Mouse (Mus musculus): ENCODE results near the gene Slc50a1. TPM values are rescaled to one million over a fixed set of nuclear protein-coding genes. Genes with fewer than 3 reads are reported as not detected.
A peak's percentile ranks its signal among the peaks of the same experiment; 100 is the strongest.

Slc50a1 gene
- polyA plus RNA-seq, 1 experiment from 2014 or later, result 40.2 TPM

- no peak for ATAC-seq (ENCODE audit: low FRiP score, low read depth)
- 79% methylated on average over 10 of the region's 10 CpGs for WGBS
These were observed 21.5 kb upstream of the Slc50a1 start for GRCm38 (mm10) chr3:89291874-89292273.

GRCm38 (mm10) chr3:89288503-89288928 is 18.1 kb upstream of the Slc50a1 start:
- Histone ChIP-seq H3K4me1 (no peaks in the 10 kb centered on the region), H3K27ac (no peak overlapping the region), H3K9ac (no peak overlapping the region), H3K27me3 (replicated peaks) (no peaks in the 10 kb centered on the region; the same call in 1 of the 2 replicates), H3K9me3 (no peaks in the 10 kb centered on the region), H3K4me2 (replicated peaks) (no peak overlapping the region), H3K36me3 (no peaks in the 10 kb centered on the region), H3K4me3 (no peak overlapping the region)
- no peak for ATAC-seq (ENCODE audit: low FRiP score, low read depth)
- 55% methylated on average over 7 of the region's 7 CpGs for WGBS

More at GRCm38 (mm10) chr3:89291874-89292273, 21.5 kb upstream of the Slc50a1 start:
- H3K27me3 ChIP-seq (replicated peaks), result no peaks in the 10 kb centered on the region
- no peaks in the 10 kb centered on the region for H3K36me3 ChIP-seq
- H3K9ac ChIP-seq, result no peak overlapping the region
- no peak overlapping the region for H3K27ac ChIP-seq
- no peaks in the 10 kb centered on the region for H3K4me1 ChIP-seq
- H3K4me3 ChIP-seq, result no peak overlapping the region
- H3K9me3 ChIP-seq, result no peaks in the 10 kb centered on the region
- no peak overlapping the region for H3K4me2 ChIP-seq (replicated peaks)

GRCm38 (mm10) chr3:89287286-89287685 is 16.9 kb upstream of the Slc50a1 start:
- Histone ChIP-seq H3K4me2 (replicated peaks) (no peak overlapping the region), H3K9me3 (no peaks in the 10 kb centered on the region), H3K36me3 (no peaks in the 10 kb centered on the region), H3K27ac (no peak overlapping the region), H3K4me1 (0 out of 2 replicates have a peak, but pooled peaks cover under 1% of the 10 kb centered on the region), H3K4me3 (no peak overlapping the region), H3K9ac (no peak overlapping the region), H3K27me3 (replicated peaks) (no peaks in the 10 kb centered on the region; the same call in 1 of the 2 replicates)
- ATAC-seq (ENCODE audit: low FRiP score, low read depth), result no peak
- 69% methylated on average over 5 of the region's 5 CpGs for WGBS

GRCm38 (mm10) chr3:89285526-89285925 is 15.2 kb upstream of the Slc50a1 start:
- Histone ChIP-seq H3K4me1 (peaks cover 18% of the 10 kb centered on the region), H3K27me3 (replicated peaks) (peaks cover 13% of the 10 kb centered on the region), H3K27ac (no peak overlapping the region), H3K4me3 (no peak overlapping the region), H3K9me3 (no peaks in the 10 kb centered on the region), H3K36me3 (no peaks in the 10 kb centered on the region), H3K4me2 (replicated peaks) (no peak overlapping the region), H3K9ac (no peak overlapping the region)
- ATAC-seq (ENCODE audit: low FRiP score, low read depth), result no peak
- 49% methylated on average over 2 of the region's 2 CpGs for WGBS

GRCm38 (mm10) chr3:89284261-89284660 is 13.9 kb upstream of the Slc50a1 start:
- Histone ChIP-seq H3K27ac (no peak overlapping the region), H3K9ac (no peak overlapping the region), H3K9me3 (no peaks in the 10 kb centered on the region), H3K36me3 (no peaks in the 10 kb centered on the region), H3K4me3 (no peak overlapping the region), H3K4me1 (peaks cover 30% of the 10 kb centered on the region), H3K27me3 (replicated peaks) (peaks cover 22% of the 10 kb centered on the region), H3K4me2 (replicated peaks) (no peak overlapping the region)
- WGBS, result 89% methylated on average over 3 of the region's 3 CpGs
- no peak for ATAC-seq (ENCODE audit: low FRiP score, low read depth)

DNA sequence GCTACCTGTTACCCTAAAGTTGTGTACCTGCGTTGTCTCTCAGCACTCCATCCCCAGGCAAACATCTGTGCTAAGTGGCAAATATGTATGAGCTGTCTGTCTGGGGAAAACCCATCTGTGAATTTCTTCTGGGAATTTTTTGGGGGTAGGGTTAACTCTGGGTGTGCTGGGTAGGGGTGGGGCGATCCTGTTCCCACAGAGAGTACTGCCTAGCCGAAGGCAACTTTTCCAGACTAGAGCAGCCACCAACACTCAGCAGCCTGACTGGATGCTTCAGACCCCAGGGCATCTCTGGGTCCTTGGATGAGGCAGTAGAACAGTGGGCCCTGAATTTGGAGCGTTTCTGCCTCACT is 11.9 kb upstream of the Slc50a1 start:
- Histone ChIP-seq H3K4me2 (replicated peaks) (0 out of 2 replicates have a peak overlapping the region, but pooled peaks have one; percentile 90), H3K27ac (no peak overlapping the region), H3K4me1 (peaks cover 44% of the 10 kb centered on the region), H3K9ac (no peak overlapping the region), H3K9me3 (no peaks in the 10 kb centered on the region), H3K4me3 (no peak overlapping the region), H3K27me3 (replicated peaks) (peaks cover 41% of the 10 kb centered on the region), H3K36me3 (no peaks in the 10 kb centered on the region)
- 28% methylated on average over 4 of the region's 4 CpGs for WGBS
- no peak for ATAC-seq (ENCODE audit: low FRiP score, low read depth)

DNA sequence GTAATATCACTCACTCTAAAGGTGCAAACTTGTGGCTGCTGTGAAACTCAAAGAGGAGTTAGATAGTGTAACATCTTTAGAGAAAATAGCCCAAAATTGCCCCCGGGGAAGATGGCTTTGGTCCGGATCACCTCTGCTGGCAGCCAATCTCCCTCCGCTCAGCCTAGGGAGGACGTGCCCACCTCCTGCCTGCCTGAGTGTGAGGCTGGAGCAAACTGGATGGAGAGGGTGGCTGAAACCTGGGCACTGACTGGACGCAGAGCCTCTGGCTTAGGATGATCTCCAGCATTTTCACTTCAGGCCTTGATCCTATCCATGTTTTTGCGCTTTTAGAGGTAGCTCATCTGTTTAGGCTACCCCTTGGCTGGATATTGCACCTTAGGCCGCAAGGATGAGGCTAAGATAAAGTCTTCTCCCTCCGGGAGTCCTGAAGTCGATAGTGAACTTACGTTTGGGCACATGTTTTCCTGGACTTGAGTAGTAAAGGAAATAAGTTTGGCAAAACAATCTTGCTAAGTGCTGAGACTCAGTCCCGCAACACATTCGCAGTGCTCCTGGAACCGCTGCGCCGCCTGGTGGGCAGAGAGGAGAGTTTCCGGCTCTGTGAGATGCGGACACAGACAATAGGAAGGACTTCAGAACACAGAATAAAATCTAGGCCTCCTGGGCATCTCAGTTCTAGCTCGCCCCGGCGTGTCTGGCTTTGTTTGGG is 11.4 kb upstream of the Slc50a1 start:
- Histone ChIP-seq H3K36me3 (no peaks in the 10 kb centered on the region), H3K4me3 (peak overlapping the region; percentile 43), H3K27ac (no peak overlapping the region), H3K9me3 (no peaks in the 10 kb centered on the region), H3K4me2 (replicated peaks) (peak overlapping the region; percentile 90), H3K9ac (0 out of 2 replicates have a peak overlapping the region, but pooled peaks have one; percentile 54), H3K4me1 (peaks cover 48% of the 10 kb centered on the region), H3K27me3 (replicated peaks) (peaks cover 44% of the 10 kb centered on the region)
- WGBS, result 12% methylated on average over 20 of the region's 20 CpGs
- ATAC-seq (ENCODE audit: low FRiP score, low read depth), result no peak

- Histone ChIP-seq H3K4me3 (peak within 1 kb of the TSS; percentile 43), H3K36me3 (no peaks in the 10 kb centered on the region), H3K4me1 (peaks cover 48% of the 10 kb centered on the region), H3K27ac (no peak within 1 kb of the TSS), H3K9ac (peak within 1 kb of the TSS; percentile 54), H3K27me3 (replicated peaks) (peaks cover 44% of the 10 kb centered on the region), H3K9me3 (no peaks in the 10 kb centered on the region), H3K4me2 (replicated peaks) (peak within 1 kb of the TSS; percentile 90)
- peak; percentile 41 for ATAC-seq (ENCODE audit: low FRiP score, low read depth)
- under 1% methylated on average over 52 of the region's 52 CpGs for WGBS
These were observed 10.5 kb upstream of the Slc50a1 start, which contains the start of gene Efna1 for GRCm38 (mm10) chr3:89280606-89281511. TSS of gene Efna1 (minus strand) at chr3:89281142.

DNA sequence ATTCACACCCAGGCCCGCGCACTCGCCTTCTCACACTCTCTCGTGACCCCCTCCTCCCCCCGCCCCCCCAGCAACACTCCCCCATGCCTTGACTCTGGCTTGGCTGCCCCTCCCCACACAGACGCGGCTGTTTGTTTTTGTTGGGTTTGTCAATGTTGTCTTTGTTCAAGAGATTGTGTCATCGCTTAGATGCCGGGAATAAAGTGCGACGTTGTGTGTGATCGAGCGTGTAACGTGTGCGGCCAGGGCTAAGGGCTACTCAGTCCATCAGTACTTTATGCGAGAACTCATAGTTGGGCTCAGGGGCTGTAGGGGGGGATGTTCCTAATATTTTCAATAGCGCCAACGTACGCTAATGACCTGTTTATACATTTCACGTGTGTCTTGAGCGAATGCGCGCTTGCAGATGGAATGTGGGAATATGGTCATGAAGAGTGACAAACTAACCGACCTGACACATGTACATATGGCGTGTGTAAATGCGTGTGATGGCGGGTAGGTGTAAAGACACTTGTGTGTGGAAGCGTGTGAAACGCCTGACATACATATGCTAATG is 9.8 kb upstream of the Slc50a1 start:
- ATAC-seq (ENCODE audit: low FRiP score, low read depth), result peak; percentile 10; the same call in 1 of the 2 replicates
- Histone ChIP-seq H3K9me3 (no peaks in the 10 kb centered on the region), H3K27ac (no peak overlapping the region), H3K4me3 (peak overlapping the region; percentile 43), H3K9ac (peak overlapping the region; percentile 54), H3K36me3 (no peaks in the 10 kb centered on the region), H3K4me1 (peaks cover 48% of the 10 kb centered on the region), H3K4me2 (replicated peaks) (peak overlapping the region; percentile 90), H3K27me3 (replicated peaks) (peaks cover 44% of the 10 kb centered on the region)
- WGBS, result under 1% methylated on average over 28 of the region's 29 CpGs

DNA sequence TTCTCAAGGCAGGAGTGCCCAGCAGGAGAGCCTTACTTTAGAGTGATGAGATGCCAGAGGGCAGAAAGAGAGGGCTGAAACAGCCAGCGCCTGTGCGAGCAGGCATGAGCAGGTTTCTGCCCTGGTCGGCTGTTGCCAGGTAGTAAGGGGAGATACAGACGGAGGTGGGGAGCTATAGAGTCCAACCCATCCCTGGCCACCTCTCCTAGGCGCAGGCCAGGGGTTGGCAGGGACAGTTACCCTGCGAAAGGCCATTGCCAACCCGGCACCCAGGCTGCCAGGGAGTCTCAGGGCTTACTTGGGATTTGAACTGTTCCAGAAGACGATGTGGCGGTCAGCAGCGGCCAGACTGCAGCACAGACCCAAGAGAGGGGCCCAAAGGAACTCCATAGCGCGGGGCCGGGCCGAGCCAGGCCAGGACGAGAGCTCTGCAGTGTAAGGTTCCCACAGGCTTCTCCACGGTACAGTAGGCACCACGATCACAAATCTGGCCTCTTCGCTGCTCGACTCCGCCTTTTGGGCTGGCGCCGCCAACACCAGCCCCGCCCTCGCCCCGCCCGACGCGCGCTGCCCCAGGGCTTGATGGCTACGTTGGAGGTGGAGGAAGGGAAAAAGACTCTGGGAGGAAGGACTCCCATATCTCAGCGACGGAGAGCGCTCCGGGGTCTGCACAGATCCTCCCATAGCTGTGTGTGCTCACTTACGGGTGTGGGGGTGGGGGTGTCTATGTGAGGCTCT is 9.0 kb upstream of the Slc50a1 start:
- Histone ChIP-seq H3K4me1 (peaks cover 48% of the 10 kb centered on the region), H3K27ac (no peak overlapping the region), H3K4me2 (replicated peaks) (peak overlapping the region; percentile 90), H3K36me3 (no peaks in the 10 kb centered on the region), H3K9me3 (no peaks in the 10 kb centered on the region), H3K9ac (peak overlapping the region; percentile 54), H3K27me3 (replicated peaks) (peaks cover 44% of the 10 kb centered on the region), H3K4me3 (peak overlapping the region; percentile 43)
- 3% methylated on average over 35 of the region's 35 CpGs for WGBS
- ATAC-seq (ENCODE audit: low FRiP score, low read depth), result peak; percentile 57

DNA sequence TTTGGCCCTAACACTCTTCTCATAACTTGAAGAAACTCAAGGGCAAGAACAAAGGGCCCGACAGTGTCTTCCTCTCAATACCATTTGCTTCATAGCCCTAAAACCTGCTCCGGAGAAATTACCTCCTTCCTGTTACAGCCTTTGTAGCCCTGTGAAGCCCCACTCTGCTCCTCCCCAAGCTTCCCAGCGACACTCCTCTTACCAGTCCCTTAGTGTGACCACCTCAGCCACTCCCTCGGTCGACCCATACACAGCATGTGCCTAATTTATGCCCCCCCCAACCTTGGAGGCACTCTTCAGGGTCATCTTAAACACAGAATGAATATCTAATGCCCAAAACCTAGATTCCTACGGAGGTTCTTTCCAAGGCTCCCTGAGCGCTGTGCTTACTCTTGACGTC is 8.3 kb upstream of the Slc50a1 start:
- Histone ChIP-seq H3K4me3 (peak overlapping the region; percentile 43), H3K27ac (no peak overlapping the region), H3K4me2 (replicated peaks) (peak overlapping the region; percentile 90), H3K9me3 (no peaks in the 10 kb centered on the region), H3K9ac (peak overlapping the region; percentile 54; the same call in 1 of the 2 replicates), H3K4me1 (peaks cover 48% of the 10 kb centered on the region), H3K27me3 (replicated peaks) (peaks cover 44% of the 10 kb centered on the region), H3K36me3 (no peaks in the 10 kb centered on the region)
- no peak for ATAC-seq (ENCODE audit: low FRiP score, low read depth)
- 11% methylated on average over 8 of the region's 8 CpGs for WGBS

All from neural tube, embryonic 12.5 days (tissue).